Mouse (Mus musculus) neural tube, embryonic 13.5 days (tissue): ENCODE results near the gene Rgs14. TPM values are rescaled to one million over a fixed set of nuclear protein-coding genes. Genes with fewer than 3 reads are reported as not detected.

ENCODE experiments used
- ATAC-seq: fragments of 200-750 bp; cut with Nextera tagmentation; 2 replicates; pipeline ENCODE4 v1.8.0; 2017; ENCODE audit warnings: low read depth, mild to moderate bottlenecking, moderate TSS enrichment, moderate library complexity
- H3K27ac ChIP-seq: fragments of 300-500 bp; sonication (generic); replicated peaks from 2 replicates; pipeline ENCODE4 v1.5.1; 2015; ENCODE audit warnings: moderate library complexity, mild to moderate bottlenecking, inconsistent platforms
- H3K27me3 ChIP-seq: fragments of 300-500 bp; sonication (generic); 2 replicates; pipeline ENCODE4 v1.6.1; 2015; ENCODE audit warnings: mild to moderate bottlenecking, inconsistent platforms
- H3K36me3 ChIP-seq: fragments of 300-500 bp; sonication (generic); 2 replicates; pipeline ENCODE4 v1.6.1; 2015; ENCODE audit warnings: mild to moderate bottlenecking, inconsistent platforms
- H3K4me1 ChIP-seq: fragments of 300-500 bp; sonication (generic); replicated peaks from 2 replicates; pipeline ENCODE4 v1.6.1; 2015; ENCODE audit warnings: inconsistent platforms
- H3K4me2 ChIP-seq: fragments of 300-500 bp; sonication (generic); 2 replicates; pipeline ENCODE4 v1.6.1; 2015; ENCODE audit warnings: inconsistent platforms, mild to moderate bottlenecking, moderate library complexity
- H3K4me3 ChIP-seq: fragments of 300-500 bp; sonication (generic); 2 replicates; pipeline ENCODE4 v1.5.1; 2015; ENCODE audit warnings: mild to moderate bottlenecking, inconsistent platforms
- H3K9ac ChIP-seq: fragments of 300-500 bp; sonication (generic); 2 replicates; pipeline ENCODE4 v1.6.1; 2015; ENCODE audit warnings: moderate library complexity, mild to moderate bottlenecking, inconsistent platforms
- H3K9me3 ChIP-seq: fragments of 300-500 bp; sonication (generic); 2 replicates; pipeline ENCODE4 v1.6.1; 2016; ENCODE audit warnings: inconsistent platforms
- WGBS: fragments of 180-500 bp; shearing (Covaris S2); methylation state at CpG from one replicate; pipeline ENCODE4 v1.1.7; 2015; 5-methylcytosine and 5-hydroxymethylcytosine counted together
- polyA plus RNA-seq: library from polyadenylated mRNA; unstranded; fragments of >200 nt; fragmentation: Nextera tagmentation; extraction: Ambion mirVana; gene quantifications from 2 replicates; pipeline ENCODE4 v1.2.1, GENCODE M21; 2015

The Rgs14 gene
- polyA plus RNA-seq, 1 experiment from 2014 or later = 0.13 TPM

GRCm38 (mm10) chr13:55431889-55432685 is 62.6 kb downstream of the Rgs14 start:
- no peak overlapping the region for H3K27ac ChIP-seq
- ATAC-seq = no peak
- WGBS = 74% methylated on average over 10 of the region's 10 CpGs
- no peaks in the 10 kb centered on the region; the same call in 1 of the 2 replicates for H3K9me3 ChIP-seq
- no peak overlapping the region for H3K4me3 ChIP-seq
- H3K4me2 ChIP-seq = no peak overlapping the region
- no peak overlapping the region for H3K9ac ChIP-seq
- no peaks in the 10 kb centered on the region for H3K4me1 ChIP-seq
- H3K36me3 ChIP-seq = no peaks in the 10 kb centered on the region
- H3K27me3 ChIP-seq = no peaks in the 10 kb centered on the region

Other genes with a start within 250 kb of the Rgs14 start
- not detected in 2 replicates for gene Gm17617, start 236.2 kb upstream of the Rgs14 start, polyA plus RNA-seq
- 1.1 and 1.9 TPM in 2 replicates for gene Fgfr4, start 217.1 kb upstream of the Rgs14 start, polyA plus RNA-seq
- gene Nsd1, start 159.9 kb upstream of the Rgs14 start, polyA plus RNA-seq = 58.1 and 62.2 TPM in 2 replicates
- gene Prelid1, start 49.2 kb upstream of the Rgs14 start, polyA plus RNA-seq = 288 and 299 TPM in 2 replicates
- gene Rab24, start 47.8 kb upstream of the Rgs14 start, polyA plus RNA-seq = 89.1 and 97.9 TPM in 2 replicates
- 9.7 and 11.2 TPM in 2 replicates for gene Mxd3, start 39.9 kb upstream of the Rgs14 start, polyA plus RNA-seq
- gene Lman2, start 6.9 kb upstream of the Rgs14 start, polyA plus RNA-seq = 56.6 and 59.4 TPM in 2 replicates
- gene Slc34a1, start 28.5 kb downstream of the Rgs14 start, polyA plus RNA-seq = not detected in 2 replicates
- gene Pfn3, start 45.5 kb downstream of the Rgs14 start, polyA plus RNA-seq = 0.83 TPM in 1 of 2 replicates, not detected in the other
- gene F12, start 57.1 kb downstream of the Rgs14 start, polyA plus RNA-seq = 0.25 TPM in 1 of 2 replicates, not detected in the other
- gene Grk6, start 75.3 kb downstream of the Rgs14 start, polyA plus RNA-seq = 35.7 and 38.5 TPM in 2 replicates
- 2.5 and 3.1 TPM in 2 replicates for gene Prr7, start 94.5 kb downstream of the Rgs14 start, polyA plus RNA-seq
- 574 and 615 TPM in 2 replicates for gene Dbn1, start 118.4 kb downstream of the Rgs14 start, polyA plus RNA-seq
- 155 and 167 TPM in 2 replicates for gene Pdlim7, start 143.9 kb downstream of the Rgs14 start, polyA plus RNA-seq
- 4.2 and 4.6 TPM in 2 replicates for gene Dok3, start 159.6 kb downstream of the Rgs14 start, polyA plus RNA-seq
- 51.6 and 54.4 TPM in 2 replicates for gene Ddx41, start 166.9 kb downstream of the Rgs14 start, polyA plus RNA-seq
- gene Fam193b, start 201.4 kb downstream of the Rgs14 start, polyA plus RNA-seq = 49.9 and 55.4 TPM in 2 replicates
- gene Tmed9, start 204.0 kb downstream of the Rgs14 start, polyA plus RNA-seq = 99.2 and 106 TPM in 2 replicates
- 44.3 and 48.1 TPM in 2 replicates for gene B4galt7, start 230.2 kb downstream of the Rgs14 start, polyA plus RNA-seq